In genomic region chr1:31095706-31096465, GRCm38 (mm10) we compare ENCODE assay signal across 12 mouse cellular contexts.
DNase-seq lines count a peak whose midpoint lies in the region; ATAC-seq and TF ChIP-seq lines count a peak whose summit lies in the region.
"Had no signal": no experiment of that assay in that cellular context is flagged by ENCODE, and none has a peak within 500 bp of the region (broad histone marks: within the 10 kb centered on the region; RNA-seq: fewer than 3 reads in every experiment).

No protein-coding gene starts in this region.

- H3K4me3 ChIP-seq in heart, adult 2 months = no peak overlapping the region
- H3K4me3 ChIP-seq in heart, embryonic 12.5 days = no peak overlapping the region
- H3K4me3 ChIP-seq in lung, embryonic 15.5 days = no peak overlapping the region
- H3K4me3 ChIP-seq in embryonic facial prominence, embryonic 13.5 days = no peak overlapping the region
- no peak overlapping the region for H3K4me3 ChIP-seq in liver, postnatal 0 days (ENCODE audit: low read depth, low read length)
- H3K4me3 ChIP-seq: midbrain, embryonic 15.5 days had no signal

- TF ChIP-seq CTCF in heart, adult 2 months (IDR thresholded peaks at IDR 0.05) = no peak
- TF ChIP-seq CTCF in liver, postnatal 0 days (IDR thresholded peaks at IDR 0.05; ENCODE audit: low read depth) = no peak

- no peak for ATAC-seq in heart, embryonic 12.5 days (ENCODE audit: insufficient number of reproducible peaks, low FRiP score)
- ATAC-seq in lung, embryonic 15.5 days (ENCODE audit: borderline replicate concordance, extremely low read depth, low FRiP score, low TSS enrichment) = peak; percentile 44; the same call in 1 of the 2 replicates
- 0 out of 2 replicates have a peak, but pooled peaks have one; percentile 37 for ATAC-seq in embryonic facial prominence, embryonic 13.5 days (ENCODE audit: insufficient number of reproducible peaks, insufficient read depth, low FRiP score, low TSS enrichment, low read depth)
- peak; percentile 52 for ATAC-seq in liver, postnatal 0 days
- ATAC-seq: midbrain, embryonic 15.5 days had no signal

- peak; percentile 11 to 29 for DNase-seq in heart, adult 2 months
- DNase-seq in lung, postnatal 14 days = no peak
- DNase-seq in liver, postnatal 0 days = no peak
- no peak for DNase-seq in urinary bladder, postnatal 10 days (ENCODE audit: low spot score)
- no peak for DNase-seq in adrenal gland, postnatal 10 days
- DNase-seq: gastrocnemius, postnatal 25 days; kidney, adult 11 months; thymus, adult 18-20 months had no signal

- H3K79me2 ChIP-seq in heart, adult 2 months (replicated peaks; ENCODE audit: control insufficient read depth, insufficient read depth, low read length) = no peaks in the 10 kb centered on the region

- no peak overlapping the region for H3K4me2 ChIP-seq in heart, embryonic 12.5 days
- no peak overlapping the region for H3K4me2 ChIP-seq in lung, embryonic 15.5 days
- no peak overlapping the region for H3K4me2 ChIP-seq in embryonic facial prominence, embryonic 13.5 days
- H3K4me2 ChIP-seq in liver, postnatal 0 days (ENCODE audit: low read depth, low read length) = peak overlapping the region; percentile 47; the same call in 1 of the 2 replicates
- H3K4me2 ChIP-seq: midbrain, embryonic 15.5 days had no signal

- H3K9me3 ChIP-seq in heart, embryonic 12.5 days (replicated peaks) = no peaks in the 10 kb centered on the region
- no peaks in the 10 kb centered on the region for H3K9me3 ChIP-seq in lung, embryonic 15.5 days
- H3K9me3 ChIP-seq in embryonic facial prominence, embryonic 13.5 days = no peaks in the 10 kb centered on the region
- no peaks in the 10 kb centered on the region for H3K9me3 ChIP-seq in liver, postnatal 0 days (ENCODE audit: low read length)
- H3K9me3 ChIP-seq: midbrain, embryonic 15.5 days had no signal

- no peaks in the 10 kb centered on the region for H3K27me3 ChIP-seq in heart, adult 2 months (ENCODE audit: control insufficient read depth, insufficient read depth, low read length)
- no peaks in the 10 kb centered on the region for H3K27me3 ChIP-seq in heart, embryonic 12.5 days (replicated peaks)
- no peaks in the 10 kb centered on the region for H3K27me3 ChIP-seq in lung, embryonic 15.5 days
- no peaks in the 10 kb centered on the region for H3K27me3 ChIP-seq in embryonic facial prominence, embryonic 13.5 days
- H3K27me3 ChIP-seq in liver, postnatal 0 days (ENCODE audit: insufficient read depth, low read length) = no peaks in the 10 kb centered on the region
- H3K27me3 ChIP-seq: midbrain, embryonic 15.5 days had no signal

- H3K27ac ChIP-seq in heart, adult 2 months = no peak overlapping the region
- H3K27ac ChIP-seq in heart, embryonic 12.5 days (ENCODE audit: poor library complexity, severe bottlenecking) = no peak overlapping the region
- H3K27ac ChIP-seq in lung, embryonic 15.5 days = peak overlapping the region; percentile 59
- no peak overlapping the region for H3K27ac ChIP-seq in embryonic facial prominence, embryonic 13.5 days
- peak overlapping the region; percentile 88 for H3K27ac ChIP-seq in liver, postnatal 0 days (ENCODE audit: low read depth)
- H3K27ac ChIP-seq: midbrain, embryonic 15.5 days had no signal

- no peaks in the 10 kb centered on the region for H3K36me3 ChIP-seq in heart, adult 2 months (ENCODE audit: control insufficient read depth, insufficient read depth, low read length)
- no peaks in the 10 kb centered on the region for H3K36me3 ChIP-seq in heart, embryonic 12.5 days
- no peaks in the 10 kb centered on the region for H3K36me3 ChIP-seq in lung, embryonic 15.5 days
- H3K36me3 ChIP-seq in embryonic facial prominence, embryonic 13.5 days = no peaks in the 10 kb centered on the region
- no peaks in the 10 kb centered on the region for H3K36me3 ChIP-seq in liver, postnatal 0 days (replicated peaks; ENCODE audit: insufficient read depth, low read length)
- H3K36me3 ChIP-seq: midbrain, embryonic 15.5 days had no signal

- no peak overlapping the region for H3K9ac ChIP-seq in heart, adult 2 months (ENCODE audit: low read depth, low read length)
- H3K9ac ChIP-seq in heart, embryonic 12.5 days = no peak overlapping the region
- H3K9ac ChIP-seq in lung, embryonic 15.5 days = no peak overlapping the region
- H3K9ac ChIP-seq in embryonic facial prominence, embryonic 13.5 days = no peak overlapping the region
- H3K9ac ChIP-seq in liver, postnatal 0 days (replicated peaks) = peak overlapping the region; percentile 53; the same call in 1 of the 2 replicates
- H3K9ac ChIP-seq: midbrain, embryonic 15.5 days had no signal

- intact Hi-C loops in heart, adult 2 months (cut with DNase I) = no loop called here

- peaks cover 4% of the 10 kb centered on the region for H3K4me1 ChIP-seq in heart, adult 2 months (ENCODE audit: control insufficient read depth, insufficient read depth, low read length)
- H3K4me1 ChIP-seq in heart, embryonic 12.5 days (replicated peaks) = no peaks in the 10 kb centered on the region; the same call in 1 of the 2 replicates
- peaks cover 16% of the 10 kb centered on the region for H3K4me1 ChIP-seq in lung, embryonic 15.5 days
- peaks cover 11% of the 10 kb centered on the region for H3K4me1 ChIP-seq in embryonic facial prominence, embryonic 13.5 days
- H3K4me1 ChIP-seq in liver, postnatal 0 days (ENCODE audit: insufficient read depth) = no peaks in the 10 kb centered on the region
- H3K4me1 ChIP-seq: midbrain, embryonic 15.5 days had no signal

- WGBS in heart, adult 2 months = 65% methylated on average over 5 of the region's 5 CpGs
- 65% methylated on average over 5 of the region's 5 CpGs for WGBS in heart, embryonic 12.5 days
- 34% methylated on average over 5 of the region's 5 CpGs for WGBS in lung, embryonic 15.5 days
- 18% methylated on average over 5 of the region's 5 CpGs for WGBS in embryonic facial prominence, embryonic 13.5 days
- WGBS in liver, postnatal 0 days (ENCODE audit: insufficient replicate concordance) = 45% methylated on average over 5 of the region's 5 CpGs

- no peak for TF ChIP-seq POLR2A in heart, adult 2 months (IDR thresholded peaks at IDR 0.05; ENCODE audit: insufficient read depth, low read depth, low read length)

- no peak for TF ChIP-seq EP300 in heart, adult 2 months (IDR thresholded peaks at IDR 0.05; ENCODE audit: insufficient read depth, low read depth, low read length)
- TF ChIP-seq EP300 in liver, postnatal 0 days (IDR thresholded peaks at IDR 0.05; ENCODE audit: low read depth) = no peak

Comparison
In these comparisons a context has a peak if more than half of its experiments do, and no peak if none do; other contexts are left out.
1. DNase-seq: peak in heart, adult 2 months (2 of 2); none in lung, postnatal 14 days (single experiment), liver, postnatal 0 days (single experiment), urinary bladder, postnatal 10 days (single experiment) and adrenal gland, postnatal 10 days (single experiment).
2. H3K27ac ChIP-seq: peak in lung, embryonic 15.5 days (single experiment) and liver, postnatal 0 days (single experiment); none in heart, adult 2 months (single experiment), heart, embryonic 12.5 days (single experiment) and embryonic facial prominence, embryonic 13.5 days (single experiment).